Mouse (Mus musculus): ENCODE measurements around the gene Gm14819. TPM values are rescaled to one million over a fixed set of nuclear protein-coding genes. Genes with fewer than 3 reads are reported as not detected.
"Not testable (repeated sequence)": the region's sequence is repeated elsewhere in the genome, so short reads cannot be mapped to it uniquely, and the experiment has no call there.

Gm14819 gene
- polyA plus RNA-seq (2015; fragmentation: Nextera tagmentation; extraction: Ambion mirVana), result not detected in 2 replicates

- WGBS, result no CpG with 5 or more reads among the region's 6 CpGs
- H3K4me1 ChIP-seq, result not testable (repeated sequence)
These were observed at the start of gene Gm14819 for GRCm38 (mm10) chrX:35403883-35404282. TSS of gene Gm14819 (plus strand) at chrX:35404183.

More at GRCm38 (mm10) chrX:35403883-35404282, at the start of gene Gm14819:
- H3K27ac ChIP-seq; H3K9ac ChIP-seq; H3K4me3 ChIP-seq; H3K36me3 ChIP-seq; ATAC-seq (ENCODE audit: insufficient number of reproducible peaks, insufficient read depth, low FRiP score, low TSS enrichment, low read depth); H3K9me3 ChIP-seq; H3K4me2 ChIP-seq; H3K27me3 ChIP-seq: not testable (repeated sequence)
